Mouse (Mus musculus): Measurements from ENCODE around the gene Usp22.
A peak's percentile ranks its signal among the peaks of the same experiment; 100 is the strongest.
"Not testable (repeated sequence)": the region's sequence is repeated elsewhere in the genome, so short reads cannot be mapped to it uniquely, and the experiment has no call there.

The Usp22 gene

GRCm38 (mm10) chr11:61143564-61144469, 31.0 kb downstream of the Usp22 start:
- DNase-seq (ENCODE audit: low read depth), result peak; percentile 69

- DNase-seq (ENCODE audit: low read depth), result peak; percentile 77
Measured at GRCm38 (mm10) chr11:61142941-61143530, 31.8 kb downstream of the Usp22 start.

- peak; percentile 94 for DNase-seq (ENCODE audit: low read depth)
Measured at GRCm38 (mm10) chr11:61142262-61142661, 32.6 kb downstream of the Usp22 start.

GRCm38 (mm10) chr11:61141693-61142092, 33.2 kb downstream of the Usp22 start:
- peak; percentile 17 for DNase-seq (ENCODE audit: low read depth)

- DNase-seq (ENCODE audit: low read depth), result no peak
Measured at GRCm38 (mm10) chr11:61132943-61133342, 41.9 kb downstream of the Usp22 start.

- not testable (repeated sequence) for DNase-seq (ENCODE audit: low read depth)
Measured at GRCm38 (mm10) chr11:61130646-61131045, 44.2 kb downstream of the Usp22 start.

GRCm38 (mm10) chr11:61129305-61129704, 45.5 kb downstream of the Usp22 start:
- no peak for DNase-seq (ENCODE audit: low read depth)

- no peak for DNase-seq (ENCODE audit: low read depth)
Measured at GRCm38 (mm10) chr11:61127421-61128055, 47.3 kb downstream of the Usp22 start.

GRCm38 (mm10) chr11:61126606-61127355, 48.1 kb downstream of the Usp22 start, which contains the start of gene Tnfrsf13b:
TSS of gene Tnfrsf13b (plus strand) at chr11:61126755.
- no peak for DNase-seq (ENCODE audit: low read depth)

- DNase-seq (ENCODE audit: low read depth), result no peak
Measured at GRCm38 (mm10) chr11:61125970-61126369, 48.9 kb downstream of the Usp22 start.

GRCm38 (mm10) chr11:61123886-61124285, 51.0 kb downstream of the Usp22 start:
- no peak for DNase-seq (ENCODE audit: low read depth)

- no peak for DNase-seq (ENCODE audit: low read depth)
Measured at GRCm38 (mm10) chr11:61122769-61123288, 52.0 kb downstream of the Usp22 start.

- no peak for DNase-seq (ENCODE audit: low read depth)
Measured at GRCm38 (mm10) chr11:61122283-61122768, 52.5 kb downstream of the Usp22 start.

- DNase-seq (ENCODE audit: low read depth), result peak; percentile 24
Measured at GRCm38 (mm10) chr11:61119996-61120583, 54.8 kb downstream of the Usp22 start.

- no peak for DNase-seq (ENCODE audit: low read depth)
Measured at GRCm38 (mm10) chr11:61116226-61116625, 58.6 kb downstream of the Usp22 start.

- peak; percentile 46 for DNase-seq (ENCODE audit: low read depth)
Measured at GRCm38 (mm10) chr11:61112323-61112995, 62.4 kb downstream of the Usp22 start.

GRCm38 (mm10) chr11:61111472-61111871, 63.4 kb downstream of the Usp22 start:
- no peak for DNase-seq (ENCODE audit: low read depth)

- no peak for DNase-seq (ENCODE audit: low read depth)
Measured at GRCm38 (mm10) chr11:61110928-61111327, 63.9 kb downstream of the Usp22 start.

GRCm38 (mm10) chr11:61110113-61110512, 64.7 kb downstream of the Usp22 start:
- no peak for DNase-seq (ENCODE audit: low read depth)

- no peak for DNase-seq (ENCODE audit: low read depth)
Measured at GRCm38 (mm10) chr11:61109707-61110106, 65.1 kb downstream of the Usp22 start.

Measured in 416B (cell line).